Mouse (Mus musculus): ENCODE measurements at regions not wholly inside any gene's neighbourhood (a gene's known extent, or its start where the extent isn't known, plus 50 kb on each side); places are given as distances from the start of the nearest gene placed in this dataset.

DNA sequence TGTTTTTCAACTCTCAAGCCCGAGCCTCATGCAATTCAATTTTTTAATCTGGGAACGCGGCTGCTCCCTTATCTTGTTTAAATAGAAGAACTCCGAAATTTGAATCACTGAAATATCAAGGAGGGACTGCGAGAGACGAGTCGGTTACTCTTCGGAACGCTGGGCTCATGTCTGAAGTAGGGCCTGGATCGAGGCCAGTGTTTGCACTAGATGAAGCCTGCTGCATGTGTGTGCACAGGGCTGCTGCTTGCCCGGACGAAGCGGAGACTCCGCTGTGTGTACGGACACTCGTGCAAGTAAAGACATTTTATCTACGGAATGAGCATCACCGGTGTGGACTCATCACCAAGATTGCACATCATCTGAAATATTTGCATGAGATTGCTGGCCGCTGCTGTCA, 407.4 kb downstream of the Zfp536 start:
- intact Hi-C loops (cut with DNase I) = no loop called here
- no peak for DNase-seq

DNA sequence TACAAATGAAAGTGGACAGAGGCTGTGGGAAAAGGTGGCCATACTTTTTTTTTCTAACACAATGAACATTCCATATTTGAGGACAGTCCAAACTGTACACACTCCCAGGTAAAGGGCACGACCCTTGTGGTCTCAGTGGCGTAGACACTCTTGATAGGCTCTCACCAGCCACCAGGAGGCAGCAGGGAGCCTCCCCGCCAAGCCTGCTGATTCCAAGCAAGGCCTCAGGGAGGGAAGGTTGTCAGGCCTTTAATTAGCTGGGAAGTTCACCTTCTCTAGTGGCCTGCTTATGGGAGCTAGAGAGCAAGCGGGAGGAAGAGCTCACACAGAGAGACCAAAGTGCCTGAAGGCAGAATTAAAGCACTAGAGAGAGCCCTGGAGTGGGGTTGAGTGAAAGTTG, 403.7 kb downstream of the Zfp536 start:
- intact Hi-C loops (cut with DNase I) = loop anchor here (5.0 to 10.0 kb wide), 2 partner anchors 703 to 765 kb away; no protein-coding TSS in a partner anchor
- DNase-seq = peak in 1 of 2 experiments; percentile 35

- DNase-seq = peak; percentile 74 to 85
- intact Hi-C loops (cut with DNase I) = loop anchor here (1.0 to 10.0 kb wide), 4 partner anchors 401 to 761 kb away; no protein-coding TSS in a partner anchor
Measured at GRCm38 (mm10) chr7:37373864-37374263, 399.6 kb downstream of the Zfp536 start.

GRCm38 (mm10) chr7:37375044-37375443, 398.4 kb downstream of the Zfp536 start:
- no peak for DNase-seq
- intact Hi-C loops (cut with DNase I) = loop anchor here (2.0 to 10.0 kb wide), 2 partner anchors 560 to 760 kb away; no protein-coding TSS in a partner anchor

DNA sequence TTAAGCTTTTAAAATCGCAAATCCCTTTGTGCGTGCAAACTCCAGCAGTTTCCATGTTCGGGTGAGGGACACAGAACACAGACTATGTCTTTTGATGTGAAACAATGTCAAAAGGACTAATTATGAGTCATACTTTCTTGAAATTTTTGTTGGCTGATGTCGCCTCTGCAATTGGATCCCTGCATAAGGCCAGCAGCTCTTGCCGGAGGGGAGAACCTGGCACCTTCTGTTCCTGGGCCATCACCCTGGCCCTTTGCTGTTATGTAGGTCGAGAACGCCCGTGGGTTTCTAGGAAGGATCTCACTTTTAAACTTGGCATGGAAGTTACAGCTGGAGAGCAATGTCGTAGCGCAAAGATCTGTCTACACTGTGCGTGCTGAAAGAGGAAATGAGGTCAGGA, 397.9 kb downstream of the Zfp536 start:
- no peak for DNase-seq
- intact Hi-C loops (cut with DNase I) = loop anchor here (2.0 to 10.0 kb wide), 2 partner anchors 559 to 759 kb away; no protein-coding TSS in a partner anchor

DNA sequence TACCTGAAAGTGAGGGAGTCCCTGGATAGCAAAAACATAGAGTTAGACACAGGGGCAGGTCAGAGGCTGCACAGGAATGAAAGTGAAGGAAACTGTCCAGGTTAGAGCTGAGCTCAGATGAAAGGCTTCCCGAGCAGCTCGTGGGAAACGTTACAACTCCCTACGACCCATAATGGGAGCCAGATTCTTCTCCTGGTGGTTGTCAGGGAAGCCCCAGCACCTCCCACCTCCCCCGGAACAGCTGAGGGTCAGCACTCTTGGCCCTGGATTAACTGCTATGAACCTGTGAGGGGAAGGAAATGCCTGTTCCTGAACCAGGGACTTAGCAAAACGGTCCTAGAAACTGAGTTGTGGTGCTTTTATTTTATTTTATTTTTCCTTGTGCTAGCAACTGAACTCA, 397.2 kb downstream of the Zfp536 start:
- intact Hi-C loops (cut with DNase I) = loop anchor here (10.0 kb wide), 1 partner anchor 759 kb away; no protein-coding TSS in a partner anchor
- DNase-seq = no peak

DNA sequence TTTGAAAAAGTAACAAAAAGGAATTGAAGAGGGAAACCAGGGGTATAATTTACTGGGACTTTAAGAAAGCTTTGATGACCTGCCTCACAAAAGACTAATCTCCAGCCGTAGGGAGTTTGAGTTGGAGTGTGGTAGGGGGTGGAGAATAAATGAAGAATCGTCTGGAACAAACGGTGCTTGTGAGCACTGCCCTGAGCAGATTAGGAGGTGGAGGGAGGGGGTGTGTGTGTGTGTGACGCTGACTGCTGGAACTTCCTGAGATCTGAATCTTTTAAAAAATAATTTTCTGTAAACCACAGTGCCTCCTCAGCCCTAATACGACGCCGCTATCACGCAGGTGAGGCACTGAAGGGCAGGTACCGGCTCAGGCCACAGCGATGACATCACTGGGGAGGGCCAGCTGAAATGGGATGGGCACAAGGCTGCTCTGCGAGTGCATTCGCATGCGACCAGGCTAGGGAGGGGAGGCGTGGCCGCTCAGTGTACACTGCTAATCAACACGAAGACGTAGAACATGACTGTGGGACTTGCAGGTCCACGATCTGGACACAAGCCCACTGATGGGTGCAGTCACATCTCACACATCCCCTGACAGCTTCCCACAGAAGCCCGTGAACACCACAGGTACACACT, 395.4 kb downstream of the Zfp536 start:
- intact Hi-C loops (cut with DNase I) = loop anchor here (10.0 kb wide), 1 partner anchor 757 kb away; no protein-coding TSS in a partner anchor
- DNase-seq = no peak

- no peak for DNase-seq
- intact Hi-C loops (cut with DNase I) = no loop called here
Measured at GRCm38 (mm10) chr7:37387871-37388270, 385.6 kb downstream of the Zfp536 start.

GRCm38 (mm10) chr7:37388843-37389702, 384.4 kb downstream of the Zfp536 start:
- DNase-seq = no peak
- intact Hi-C loops (cut with DNase I) = no loop called here

GRCm38 (mm10) chr7:37389703-37390087, 383.7 kb downstream of the Zfp536 start:
- no peak for DNase-seq
- intact Hi-C loops (cut with DNase I) = no loop called here

GRCm38 (mm10) chr7:37390271-37390670, 383.2 kb downstream of the Zfp536 start:
- intact Hi-C loops (cut with DNase I) = no loop called here
- DNase-seq = no peak

DNA sequence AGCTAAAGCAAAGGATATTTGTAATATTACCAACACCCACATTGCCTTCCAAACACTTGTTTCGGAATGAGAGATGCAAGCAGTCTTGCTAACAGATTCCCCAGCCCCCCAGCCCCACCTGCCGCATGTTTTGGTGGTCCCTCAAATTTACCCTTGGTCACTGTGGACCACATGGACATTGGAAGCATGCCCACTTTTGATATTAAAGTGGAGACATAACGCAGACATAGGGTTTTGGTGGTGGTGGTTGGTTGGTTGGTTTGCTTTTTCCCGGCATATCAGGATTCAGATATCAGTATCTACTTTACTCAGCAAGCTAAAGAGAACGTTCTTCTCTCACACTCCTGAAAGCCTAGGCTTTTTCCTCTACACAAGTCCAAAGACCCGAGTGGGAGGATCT, 381.3 kb downstream of the Zfp536 start:
- intact Hi-C loops (cut with DNase I) = no loop called here
- DNase-seq = no peak

GRCm38 (mm10) chr7:37392604-37393003, 380.8 kb downstream of the Zfp536 start:
- no peak for DNase-seq
- intact Hi-C loops (cut with DNase I) = no loop called here

DNA sequence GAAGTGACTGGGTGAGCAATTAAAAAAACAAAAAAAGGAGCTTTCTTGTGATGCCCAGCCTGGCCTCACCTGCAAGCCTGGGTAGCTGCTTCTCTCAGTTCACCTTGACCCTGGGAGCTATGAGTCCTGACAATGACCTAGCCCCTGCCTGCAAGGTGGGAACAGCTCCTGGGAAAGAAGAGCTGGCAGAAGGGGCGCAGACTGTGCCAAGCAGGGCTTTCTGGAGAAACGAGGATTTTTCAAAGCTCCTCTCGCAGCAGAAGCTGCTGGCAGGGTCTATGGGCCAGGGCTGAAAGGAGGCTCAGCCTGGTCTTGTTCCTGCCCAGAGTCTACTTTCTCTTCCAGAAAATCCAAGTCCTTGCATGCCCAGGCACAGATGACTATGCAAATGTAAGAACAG, 380.4 kb downstream of the Zfp536 start:
- intact Hi-C loops (cut with DNase I) = no loop called here
- DNase-seq = no peak

GRCm38 (mm10) chr7:37394965-37395426, 378.4 kb downstream of the Zfp536 start:
- no peak for DNase-seq
- intact Hi-C loops (cut with DNase I) = no loop called here

GRCm38 (mm10) chr7:37395881-37396513, 377.4 kb downstream of the Zfp536 start:
- intact Hi-C loops (cut with DNase I) = no loop called here
- no peak for DNase-seq

- intact Hi-C loops (cut with DNase I) = no loop called here
- no peak for DNase-seq
Measured at GRCm38 (mm10) chr7:37403483-37403882, 370.0 kb downstream of the Zfp536 start.

DNA sequence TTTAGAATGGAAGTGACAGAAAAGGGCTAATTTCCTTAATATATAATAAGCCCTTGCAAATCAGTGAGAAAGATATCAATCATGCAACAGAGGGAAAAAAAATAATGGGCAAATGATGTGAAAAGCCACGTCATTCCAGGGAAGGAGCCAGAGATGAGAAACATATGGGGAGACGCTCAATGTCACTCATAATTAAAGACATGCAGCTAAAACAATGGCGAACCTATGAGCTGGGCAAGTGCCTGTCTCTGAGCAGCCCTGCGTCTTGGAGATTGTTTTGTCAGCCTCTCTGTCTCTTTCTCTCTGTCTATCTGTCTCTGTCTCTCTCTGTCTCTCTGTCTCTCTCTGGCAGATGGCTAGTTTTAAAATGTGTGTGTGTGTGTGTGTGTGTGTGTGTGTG, 360.1 kb downstream of the Zfp536 start:
- intact Hi-C loops (cut with DNase I) = no loop called here

GRCm38 (mm10) chr7:37421704-37422103, 351.7 kb downstream of the Zfp536 start:
- DNase-seq = no peak

More for the DNA sequence above, 360.1 kb downstream of the Zfp536 start:
- DNase-seq = no peak

More at GRCm38 (mm10) chr7:37421704-37422103, 351.7 kb downstream of the Zfp536 start:
- intact Hi-C loops (cut with DNase I) = no loop called here

All from heart, postnatal 14 days (tissue).